Mouse (Mus musculus): ENCODE results near the gene Allc.

The Allc gene

GRCm38 (mm10) chr12:28584036-28584435 lies 1.7 kb upstream of the Allc start:
- no peak for DNase-seq (ENCODE audit: extremely low read depth, low read depth)

- no peak for DNase-seq (ENCODE audit: extremely low read depth, low read depth)
Measured at GRCm38 (mm10) chr12:28579132-28579531, 3.2 kb downstream of the Allc start.

- DNase-seq (ENCODE audit: extremely low read depth, low read depth) = peak; percentile 12
Measured at GRCm38 (mm10) chr12:28578147-28578546, 4.2 kb downstream of the Allc start.

DNA sequence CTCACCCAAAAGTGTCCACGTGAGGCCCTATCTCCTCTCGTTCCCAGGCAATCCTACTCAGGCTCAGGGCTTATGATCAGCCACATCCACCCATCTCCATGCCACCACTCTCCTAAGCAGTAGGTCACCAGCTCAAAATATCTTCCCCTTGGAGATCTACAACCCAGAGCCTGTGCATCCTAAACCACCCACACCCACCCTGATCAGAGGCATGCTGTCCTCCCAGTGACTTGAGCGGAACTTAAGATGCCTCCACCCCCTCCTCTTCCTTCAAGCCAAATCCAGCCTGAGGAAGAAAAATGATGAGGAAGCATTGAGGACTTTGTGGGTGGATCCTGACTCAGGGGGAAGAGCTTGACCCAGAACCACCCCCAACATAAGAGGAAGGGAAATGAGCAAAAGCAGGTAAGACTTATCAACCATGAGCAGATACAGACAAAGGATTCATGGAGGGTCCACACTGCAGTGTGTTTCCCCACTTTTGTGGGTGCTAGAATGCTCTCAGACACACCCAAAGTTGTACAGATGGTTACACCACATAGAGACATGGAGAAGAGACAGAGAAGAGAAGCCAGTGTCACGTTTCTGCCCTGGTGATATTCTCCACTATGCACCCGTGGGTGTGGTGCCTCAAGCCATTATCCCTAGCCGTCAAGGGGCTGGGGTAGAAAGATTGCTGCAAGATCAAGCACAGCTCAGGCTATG lies 6.8 kb downstream of the Allc start:
- DNase-seq (ENCODE audit: extremely low read depth, low read depth) = peak; percentile 67

- DNase-seq (ENCODE audit: extremely low read depth, low read depth) = no peak
Measured at GRCm38 (mm10) chr12:28572241-28572640, 10.1 kb downstream of the Allc start.

GRCm38 (mm10) chr12:28552299-28552698 lies 30.0 kb downstream of the Allc start, which contains the start of gene Dcdc2c:
Dcdc2c (minus strand) TSS chr12:28552399.
- no peak for DNase-seq (ENCODE audit: extremely low read depth, low read depth)

DNA sequence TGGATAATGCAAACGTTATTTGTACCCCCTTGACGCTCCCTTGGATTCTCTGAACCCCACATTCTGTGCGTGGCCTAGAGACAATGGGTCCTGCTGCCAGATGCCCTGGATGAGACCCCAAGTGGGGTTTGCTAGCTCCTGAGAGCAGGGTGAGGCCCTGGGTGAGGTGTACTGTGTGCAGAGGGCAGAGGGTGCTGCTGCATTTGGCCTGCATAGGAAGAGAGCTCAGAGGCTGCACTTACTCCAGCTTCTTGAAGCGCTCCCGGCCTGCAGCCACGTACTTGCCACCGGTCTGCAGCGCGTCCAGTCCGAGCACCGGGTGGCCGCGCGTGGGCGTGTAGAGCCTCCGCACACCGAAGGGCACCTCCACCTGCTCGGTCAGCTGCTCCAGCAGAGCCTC lies 30.5 kb downstream of the Allc start:
- no peak for DNase-seq (ENCODE audit: extremely low read depth, low read depth)

DNA sequence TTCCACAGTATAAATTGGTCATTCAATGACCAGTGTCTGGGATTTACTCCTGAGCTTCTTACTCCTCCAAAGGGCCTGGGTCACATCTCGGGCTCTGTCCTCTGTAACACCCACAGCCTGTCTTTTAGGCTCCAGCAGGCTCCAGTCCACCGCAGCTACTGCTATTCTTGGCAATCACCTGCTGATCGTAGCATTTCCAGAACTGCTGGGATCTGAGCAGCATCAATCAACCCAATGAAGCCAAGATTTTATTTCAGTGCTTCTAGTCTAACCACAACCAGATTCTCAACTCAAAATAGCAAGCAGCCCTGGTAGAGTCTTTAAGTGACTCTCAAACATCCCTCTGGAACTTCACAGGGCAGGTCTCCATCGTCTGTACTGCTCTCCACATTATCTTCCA lies 33.4 kb downstream of the Allc start:
- DNase-seq (ENCODE audit: extremely low read depth, low read depth) = no peak

DNA sequence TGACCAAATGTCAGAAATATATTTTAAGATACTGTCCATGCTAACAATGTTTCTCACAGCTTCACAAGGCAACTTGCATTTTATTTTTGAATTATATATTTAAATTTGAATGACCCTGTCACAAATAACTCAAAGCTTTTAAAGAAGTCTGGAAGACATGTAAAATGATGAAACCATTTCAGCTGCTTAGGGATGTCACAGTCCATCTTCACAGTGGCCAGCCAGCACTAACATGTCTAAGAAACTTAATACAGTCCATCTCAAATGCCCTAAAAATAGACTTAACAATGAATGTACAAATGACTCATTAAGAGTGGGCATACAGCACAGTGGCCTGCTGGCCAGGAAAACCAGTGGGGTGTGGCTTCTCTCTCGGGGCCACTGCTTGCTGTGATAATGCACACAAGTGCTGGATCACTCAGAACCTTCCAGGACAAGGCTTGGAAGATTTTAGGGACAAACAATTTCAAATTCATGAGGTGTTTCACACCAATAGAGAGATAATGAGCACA lies 68.0 kb downstream of the Allc start:
- no peak for DNase-seq (ENCODE audit: extremely low read depth, low read depth)

DNA sequence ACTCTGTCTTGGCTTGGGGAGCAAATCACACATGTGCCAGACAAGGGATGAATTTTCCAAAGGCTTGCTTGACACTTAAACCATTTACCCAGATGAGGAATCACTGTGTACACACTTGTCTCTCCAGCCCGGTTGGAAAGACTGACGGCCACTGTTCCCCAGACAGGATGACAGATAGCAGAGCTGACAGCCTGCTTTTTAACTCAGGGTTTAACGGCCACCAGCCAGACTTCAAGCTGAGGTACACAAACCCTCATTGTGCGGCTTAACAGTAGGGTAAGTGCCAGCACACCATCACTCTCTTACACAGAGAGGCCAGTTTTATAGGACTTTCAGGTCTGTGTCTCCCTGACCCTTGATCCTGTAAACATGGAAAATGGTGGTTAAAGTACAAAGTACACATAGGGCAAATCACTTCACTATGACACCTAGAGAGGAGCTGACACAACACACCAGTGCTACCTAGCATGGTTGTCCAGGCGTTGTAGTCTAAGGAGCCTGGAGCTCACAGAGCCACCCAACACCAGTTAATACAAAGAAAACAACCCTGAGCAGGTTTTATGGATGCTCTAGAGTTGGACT lies 72.5 kb downstream of the Allc start:
- DNase-seq (ENCODE audit: extremely low read depth, low read depth) = no peak
